Mouse (Mus musculus): ENCODE measurements around the gene Olfr263. TPM values are rescaled to one million over a fixed set of nuclear protein-coding genes. Genes with fewer than 3 reads are reported as not detected.
"Not testable (repeated sequence)": the region's sequence is repeated elsewhere in the genome, so short reads cannot be mapped to it uniquely, and the experiment has no call there.

Gene Olfr263
- not detected in 2 replicates for polyA plus RNA-seq (2015; fragmentation: Nextera tagmentation; extraction: Ambion mirVana)

- not testable (repeated sequence) for H3K4me1 ChIP-seq (ENCODE audit: control insufficient read depth, insufficient read depth, low read depth, low read length); H3K27me3 ChIP-seq (replicated peaks; ENCODE audit: control insufficient read depth, insufficient read depth, low read length); H3K9ac ChIP-seq (ENCODE audit: low read depth, low read length); H3K9me3 ChIP-seq (ENCODE audit: control insufficient read depth, low read length); H3K27ac ChIP-seq (ENCODE audit: low read depth, low read length); H3K36me3 ChIP-seq (ENCODE audit: control insufficient read depth, insufficient read depth, low read length); H3K4me2 ChIP-seq (ENCODE audit: low read length); ATAC-seq; H3K4me3 ChIP-seq (ENCODE audit: low read length)
- WGBS = 75% methylated on average over 3 of the region's 3 CpGs
Measured at GRCm38 (mm10) chr13:21129339-21129738, at the start of gene Olfr263. TSS of gene Olfr263 (plus strand) at chr13:21129639.

DNA sequence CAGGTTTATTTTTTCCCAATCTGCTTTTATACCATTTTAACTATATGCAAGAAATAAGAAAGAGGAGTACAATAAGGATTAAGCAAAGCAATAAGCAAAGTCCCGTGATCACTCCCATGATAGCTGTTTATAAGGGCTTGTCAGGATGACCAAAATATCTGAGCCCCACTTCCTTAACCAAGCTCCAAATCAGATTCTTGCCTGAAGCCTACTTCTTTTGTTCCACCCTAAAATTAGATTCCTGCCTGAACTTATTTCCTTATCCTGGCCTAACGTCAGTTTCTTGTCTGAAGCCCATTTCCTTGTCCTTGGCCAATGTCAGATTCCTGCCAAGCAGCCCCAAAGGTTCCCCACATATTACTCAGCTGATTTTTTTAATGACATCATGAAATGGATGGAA lies 46.8 kb upstream of the Olfr263 start:
- no peaks in the 10 kb centered on the region for H3K36me3 ChIP-seq (ENCODE audit: control insufficient read depth, insufficient read depth, low read length)
- no peak overlapping the region for H3K4me2 ChIP-seq (ENCODE audit: low read length)
- no peak overlapping the region for H3K4me3 ChIP-seq (ENCODE audit: low read length)
- H3K9me3 ChIP-seq (ENCODE audit: control insufficient read depth, low read length) = no peaks in the 10 kb centered on the region
- H3K27ac ChIP-seq (ENCODE audit: low read depth, low read length) = no peak overlapping the region
- ATAC-seq = no peak
- no peak overlapping the region for H3K9ac ChIP-seq (ENCODE audit: low read depth, low read length)
- H3K4me1 ChIP-seq (ENCODE audit: control insufficient read depth, insufficient read depth, low read depth, low read length) = no peaks in the 10 kb centered on the region
- WGBS = 80% methylated on average over 2 of the region's 2 CpGs
- no peaks in the 10 kb centered on the region for H3K27me3 ChIP-seq (replicated peaks; ENCODE audit: control insufficient read depth, insufficient read depth, low read length)

- Histone ChIP-seq H3K36me3 (ENCODE audit: control insufficient read depth, insufficient read depth, low read length) (no peaks in the 10 kb centered on the region), H3K4me2 (ENCODE audit: low read length) (no peak overlapping the region), H3K9ac (ENCODE audit: low read depth, low read length) (no peak overlapping the region), H3K9me3 (ENCODE audit: control insufficient read depth, low read length) (no peaks in the 10 kb centered on the region), H3K4me3 (ENCODE audit: low read length) (no peak overlapping the region), H3K27ac (ENCODE audit: low read depth, low read length) (no peak overlapping the region), H3K27me3 (replicated peaks; ENCODE audit: control insufficient read depth, insufficient read depth, low read length) (no peaks in the 10 kb centered on the region), H3K4me1 (ENCODE audit: control insufficient read depth, insufficient read depth, low read depth, low read length) (no peaks in the 10 kb centered on the region)
- ATAC-seq = no peak
- 93% methylated on average over 3 of the region's 3 CpGs for WGBS
Measured at GRCm38 (mm10) chr13:21109759-21110158, 19.7 kb upstream of the Olfr263 start.

DNA sequence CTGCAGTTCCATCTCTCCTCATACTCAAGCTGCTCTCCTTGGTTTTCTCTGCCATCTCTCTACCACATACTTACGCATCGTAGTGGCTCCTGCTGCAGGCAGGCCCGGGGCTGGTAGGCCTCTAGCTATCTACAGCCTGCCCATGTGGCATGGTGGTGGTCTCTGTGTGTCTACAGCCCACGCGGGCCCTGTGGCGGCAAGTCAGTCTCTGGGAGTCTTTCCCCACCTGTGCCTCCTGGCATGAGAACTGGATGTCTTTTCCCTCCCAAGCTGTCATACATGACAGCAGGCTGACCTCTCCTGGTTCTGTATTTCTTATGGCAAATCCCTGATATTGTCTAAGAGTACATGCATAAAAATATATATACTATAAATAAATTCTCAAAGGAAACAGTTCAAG lies 19.0 kb upstream of the Olfr263 start:
- no peaks in the 10 kb centered on the region for H3K27me3 ChIP-seq (replicated peaks; ENCODE audit: control insufficient read depth, insufficient read depth, low read length)
- H3K4me2 ChIP-seq (ENCODE audit: low read length) = no peak overlapping the region
- ATAC-seq = no peak
- H3K4me3 ChIP-seq (ENCODE audit: low read length) = no peak overlapping the region
- H3K36me3 ChIP-seq (ENCODE audit: control insufficient read depth, insufficient read depth, low read length) = no peaks in the 10 kb centered on the region
- H3K27ac ChIP-seq (ENCODE audit: low read depth, low read length) = no peak overlapping the region
- H3K9me3 ChIP-seq (ENCODE audit: control insufficient read depth, low read length) = no peaks in the 10 kb centered on the region
- WGBS = 92% methylated on average over 6 of the region's 6 CpGs
- no peak overlapping the region for H3K9ac ChIP-seq (ENCODE audit: low read depth, low read length)
- H3K4me1 ChIP-seq (ENCODE audit: control insufficient read depth, insufficient read depth, low read depth, low read length) = no peaks in the 10 kb centered on the region

DNA sequence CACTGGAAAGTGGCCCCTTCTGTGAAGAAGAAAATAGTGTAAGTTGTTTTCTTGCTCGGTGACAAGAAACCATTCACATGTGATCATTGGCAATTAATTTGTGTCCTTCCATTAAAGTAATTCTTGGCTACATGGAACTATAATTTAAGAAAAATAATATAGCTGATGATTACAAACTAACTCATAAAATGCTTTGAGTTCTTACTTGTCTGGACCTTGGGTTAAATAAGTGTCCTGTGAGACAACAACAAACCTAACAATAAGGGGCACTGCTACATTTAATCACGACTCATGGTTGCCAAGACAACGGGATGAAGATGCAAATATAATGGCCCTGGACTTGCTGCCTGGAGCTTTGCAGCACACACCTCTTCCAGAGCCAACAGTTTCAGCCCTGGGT lies 18.3 kb upstream of the Olfr263 start, which contains the start of gene Olfr1369-ps1:
Gene Olfr1369-ps1, plus strand, starts transcription at position 301 of the 400 bp plus-strand sequence.
- H3K4me1 ChIP-seq (ENCODE audit: control insufficient read depth, insufficient read depth, low read depth, low read length); ATAC-seq; H3K4me3 ChIP-seq (ENCODE audit: low read length); H3K27me3 ChIP-seq (replicated peaks; ENCODE audit: control insufficient read depth, insufficient read depth, low read length); H3K4me2 ChIP-seq (ENCODE audit: low read length); H3K9me3 ChIP-seq (ENCODE audit: control insufficient read depth, low read length); H3K36me3 ChIP-seq (ENCODE audit: control insufficient read depth, insufficient read depth, low read length); H3K27ac ChIP-seq (ENCODE audit: low read depth, low read length); H3K9ac ChIP-seq (ENCODE audit: low read depth, low read length): not testable (repeated sequence)
- 68% methylated on average over 3 of the region's 3 CpGs for WGBS

- no peak overlapping the region for H3K9ac ChIP-seq (ENCODE audit: low read depth, low read length)
- no peak for ATAC-seq
- no peaks in the 10 kb centered on the region for H3K27me3 ChIP-seq (replicated peaks; ENCODE audit: control insufficient read depth, insufficient read depth, low read length)
- H3K4me2 ChIP-seq (ENCODE audit: low read length) = no peak overlapping the region
- no peak overlapping the region for H3K27ac ChIP-seq (ENCODE audit: low read depth, low read length)
- H3K9me3 ChIP-seq (ENCODE audit: control insufficient read depth, low read length) = no peaks in the 10 kb centered on the region
- WGBS = 91% methylated on average over 4 of the region's 4 CpGs
- H3K4me1 ChIP-seq (ENCODE audit: control insufficient read depth, insufficient read depth, low read depth, low read length) = no peaks in the 10 kb centered on the region
- no peaks in the 10 kb centered on the region for H3K36me3 ChIP-seq (ENCODE audit: control insufficient read depth, insufficient read depth, low read length)
- no peak overlapping the region for H3K4me3 ChIP-seq (ENCODE audit: low read length)
Measured at GRCm38 (mm10) chr13:21114121-21114520, 15.3 kb upstream of the Olfr263 start.

DNA sequence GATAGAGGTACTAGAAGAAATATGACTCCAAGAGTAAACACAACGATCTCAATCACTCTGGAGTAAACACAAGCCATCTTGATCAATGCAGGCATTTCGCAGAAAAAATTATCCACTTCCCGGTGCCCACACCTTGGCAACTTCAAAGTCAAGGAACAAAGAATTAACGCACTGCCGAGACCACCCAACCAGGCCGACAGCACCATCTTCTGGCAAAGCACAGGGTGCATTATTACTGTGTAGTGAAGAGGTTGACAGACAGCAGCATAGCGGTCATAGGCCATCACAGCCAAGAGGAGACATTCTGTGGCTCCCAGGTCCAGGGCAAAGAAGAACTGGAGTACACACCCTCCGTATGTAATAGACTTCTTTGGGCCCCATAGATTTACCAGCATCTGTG lies 13.0 kb downstream of the Olfr263 start:
- H3K4me2 ChIP-seq (ENCODE audit: low read length) = no peak overlapping the region
- no peaks in the 10 kb centered on the region for H3K27me3 ChIP-seq (replicated peaks; ENCODE audit: control insufficient read depth, insufficient read depth, low read length)
- no peak overlapping the region for H3K27ac ChIP-seq (ENCODE audit: low read depth, low read length)
- no peaks in the 10 kb centered on the region for H3K4me1 ChIP-seq (ENCODE audit: control insufficient read depth, insufficient read depth, low read depth, low read length)
- WGBS = 47% methylated on average over 8 of the region's 8 CpGs
- ATAC-seq = no peak
- H3K36me3 ChIP-seq (ENCODE audit: control insufficient read depth, insufficient read depth, low read length) = no peaks in the 10 kb centered on the region
- H3K9me3 ChIP-seq (ENCODE audit: control insufficient read depth, low read length) = no peaks in the 10 kb centered on the region
- H3K9ac ChIP-seq (ENCODE audit: low read depth, low read length) = no peak overlapping the region
- no peak overlapping the region for H3K4me3 ChIP-seq (ENCODE audit: low read length)

- Histone ChIP-seq H3K27me3 (replicated peaks; ENCODE audit: control insufficient read depth, insufficient read depth, low read length) (no peaks in the 10 kb centered on the region), H3K27ac (ENCODE audit: low read depth, low read length) (no peak within 1 kb of the TSS), H3K9me3 (ENCODE audit: control insufficient read depth, low read length) (no peaks in the 10 kb centered on the region), H3K4me3 (ENCODE audit: low read length) (no peak within 1 kb of the TSS), H3K9ac (ENCODE audit: low read depth, low read length) (no peak within 1 kb of the TSS), H3K4me1 (ENCODE audit: control insufficient read depth, insufficient read depth, low read depth, low read length) (no peaks in the 10 kb centered on the region), H3K4me2 (ENCODE audit: low read length) (no peak within 1 kb of the TSS), H3K36me3 (ENCODE audit: control insufficient read depth, insufficient read depth, low read length) (no peaks in the 10 kb centered on the region)
- ATAC-seq = no peak
- WGBS = 80% methylated on average over 4 of the region's 4 CpGs
Measured at GRCm38 (mm10) chr13:21145767-21146166, 16.3 kb downstream of the Olfr263 start, which contains the start of gene Olfr1368. TSS of gene Olfr1368 (minus strand) at chr13:21145867.

- ATAC-seq = no peak
- 86% methylated on average over 5 of the region's 5 CpGs for WGBS
- no peaks in the 10 kb centered on the region for H3K36me3 ChIP-seq (ENCODE audit: control insufficient read depth, insufficient read depth, low read length)
- H3K27ac ChIP-seq (ENCODE audit: low read depth, low read length) = no peak overlapping the region
- no peaks in the 10 kb centered on the region for H3K9me3 ChIP-seq (ENCODE audit: control insufficient read depth, low read length)
- no peak overlapping the region for H3K4me2 ChIP-seq (ENCODE audit: low read length)
- H3K4me3 ChIP-seq (ENCODE audit: low read length) = no peak overlapping the region
- no peaks in the 10 kb centered on the region for H3K27me3 ChIP-seq (replicated peaks; ENCODE audit: control insufficient read depth, insufficient read depth, low read length)
- H3K9ac ChIP-seq (ENCODE audit: low read depth, low read length) = no peak overlapping the region
- H3K4me1 ChIP-seq (ENCODE audit: control insufficient read depth, insufficient read depth, low read depth, low read length) = peaks cover 4% of the 10 kb centered on the region
Measured at GRCm38 (mm10) chr13:21155888-21156287, 26.4 kb downstream of the Olfr263 start.

DNA sequence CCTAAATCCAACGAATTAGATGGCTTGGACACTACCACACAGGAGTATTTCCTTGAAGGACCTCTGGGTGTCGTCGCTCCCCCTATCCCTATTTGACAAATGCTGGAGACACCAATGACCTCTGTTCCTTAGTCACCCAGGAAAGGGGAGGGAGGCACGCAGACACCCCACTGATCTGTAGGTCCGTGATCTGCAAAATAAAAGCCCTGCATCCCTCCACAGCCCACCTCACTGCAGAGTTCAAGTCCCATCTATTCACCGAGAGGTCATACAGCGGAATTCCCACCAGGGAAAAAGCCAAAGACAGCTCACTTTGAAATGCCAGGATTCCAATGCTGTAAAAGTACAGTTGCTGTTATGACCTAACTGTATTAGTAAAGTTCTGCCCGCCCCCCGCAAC lies 28.6 kb downstream of the Olfr263 start:
- 7% methylated on average over 9 of the region's 9 CpGs for WGBS
- no peak overlapping the region for H3K27ac ChIP-seq (ENCODE audit: low read depth, low read length)
- H3K9ac ChIP-seq (ENCODE audit: low read depth, low read length) = no peak overlapping the region
- ATAC-seq = no peak
- no peaks in the 10 kb centered on the region for H3K27me3 ChIP-seq (replicated peaks; ENCODE audit: control insufficient read depth, insufficient read depth, low read length)
- peaks cover 4% of the 10 kb centered on the region for H3K4me1 ChIP-seq (ENCODE audit: control insufficient read depth, insufficient read depth, low read depth, low read length)
- peak overlapping the region; percentile 96 for H3K4me2 ChIP-seq (ENCODE audit: low read length)
- H3K9me3 ChIP-seq (ENCODE audit: control insufficient read depth, low read length) = no peaks in the 10 kb centered on the region
- peak overlapping the region; percentile 17 for H3K4me3 ChIP-seq (ENCODE audit: low read length)
- H3K36me3 ChIP-seq (ENCODE audit: control insufficient read depth, insufficient read depth, low read length) = no peaks in the 10 kb centered on the region
